Mouse (Mus musculus) embryo, embryonic 10 days (tissue): ENCODE measurements around the gene Top2a.

Source experiments
- DNase-seq: peaks from one replicate; pipeline ENCODE4 v3.0.0-alpha.2; 2015; ENCODE audit warnings: low spot score

The Top2a gene

DNA sequence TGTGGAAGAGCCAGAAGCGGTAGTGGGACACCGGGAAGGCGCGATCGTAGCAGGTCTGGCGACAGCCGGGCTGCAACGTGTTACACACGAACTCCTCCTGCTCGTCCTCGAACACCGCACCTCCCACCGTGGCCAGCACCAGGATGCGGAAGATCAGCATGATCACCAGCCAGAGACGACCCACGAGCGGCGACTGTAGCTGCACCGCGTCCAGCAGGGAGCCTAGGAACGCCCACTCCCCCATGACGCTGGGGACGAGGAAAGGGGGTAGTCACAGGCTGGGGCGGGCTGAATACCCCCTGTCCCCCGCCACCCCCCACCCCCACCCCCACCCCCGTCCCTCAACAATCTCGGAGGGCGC, 41.2 kb downstream of the Top2a start, which contains the start of gene Gjd3:
Gjd3 (minus strand) TSS at position 244 of the 361 bp plus-strand sequence.
- no peak for DNase-seq

DNA sequence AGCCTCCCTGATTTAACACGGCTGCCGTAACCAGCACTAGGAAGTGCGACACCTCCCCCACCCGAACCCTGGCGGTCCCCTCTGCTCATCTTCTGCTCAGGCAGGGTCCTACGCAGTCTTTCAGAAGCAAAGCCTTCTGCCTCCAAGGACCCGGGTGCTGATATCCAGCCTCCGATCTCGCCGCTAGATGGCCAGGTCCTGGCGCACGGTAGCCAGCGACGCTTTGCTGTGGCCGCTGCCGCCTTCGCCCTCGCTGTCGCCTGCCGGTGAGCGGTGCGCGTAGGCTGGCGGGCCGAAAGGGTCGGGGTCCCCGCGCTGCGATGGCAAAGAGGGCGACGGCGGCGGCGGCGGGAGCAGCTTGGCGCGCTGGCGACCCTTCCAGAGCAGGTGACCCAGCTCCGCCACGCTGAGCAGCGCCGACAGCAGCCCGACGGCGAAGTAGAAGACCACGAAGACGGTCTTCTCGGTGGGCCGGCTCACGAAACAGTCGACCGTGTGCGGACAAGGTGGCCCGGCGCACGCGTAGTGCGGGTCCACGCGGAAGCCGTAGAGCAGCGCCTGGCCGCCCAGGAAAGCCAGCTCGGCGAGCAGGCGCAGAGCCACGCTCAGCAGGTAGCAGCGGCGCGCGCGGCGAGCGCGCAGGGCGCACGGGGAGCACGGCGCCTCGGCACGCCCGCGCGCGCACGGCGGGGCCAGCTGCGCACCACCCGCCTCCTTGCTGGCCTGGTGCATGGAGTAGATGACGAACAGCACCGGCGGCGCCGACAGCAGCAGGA, 41.8 kb downstream of the Top2a start:
- peak; percentile 91 for DNase-seq

DNA sequence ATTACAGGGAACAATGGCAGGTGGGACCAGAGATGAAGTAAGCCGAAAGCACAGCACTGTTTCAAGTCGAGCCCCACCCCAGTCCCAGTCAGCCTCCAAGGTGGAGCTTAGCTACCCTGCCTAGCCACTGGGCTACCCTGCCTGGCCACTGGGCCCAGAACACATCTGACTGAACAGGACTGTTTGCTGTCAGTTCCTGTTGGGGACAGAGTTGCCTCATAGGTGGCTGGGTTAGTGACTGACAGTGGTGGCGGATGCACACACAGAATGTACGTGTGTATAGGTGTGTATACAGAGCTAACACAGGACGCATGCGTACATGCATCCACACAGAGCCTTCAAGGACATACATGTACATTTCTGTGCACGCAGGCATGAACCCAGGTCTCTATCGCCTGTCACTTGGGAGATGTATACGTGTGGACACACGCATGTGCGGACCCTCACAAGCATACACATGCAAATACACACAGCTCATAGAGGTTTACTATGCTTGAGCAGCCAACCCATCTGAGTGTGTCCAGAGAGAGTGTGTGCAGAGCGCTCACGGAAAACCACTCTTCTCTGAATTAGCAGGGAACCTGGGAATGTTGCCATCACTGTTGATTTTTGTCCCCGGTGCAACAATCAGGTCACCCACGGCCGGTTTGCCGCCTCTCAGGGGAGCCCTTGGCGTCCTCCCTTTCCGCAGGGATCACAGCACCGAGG, 42.5 kb downstream of the Top2a start:
- no peak for DNase-seq

DNA sequence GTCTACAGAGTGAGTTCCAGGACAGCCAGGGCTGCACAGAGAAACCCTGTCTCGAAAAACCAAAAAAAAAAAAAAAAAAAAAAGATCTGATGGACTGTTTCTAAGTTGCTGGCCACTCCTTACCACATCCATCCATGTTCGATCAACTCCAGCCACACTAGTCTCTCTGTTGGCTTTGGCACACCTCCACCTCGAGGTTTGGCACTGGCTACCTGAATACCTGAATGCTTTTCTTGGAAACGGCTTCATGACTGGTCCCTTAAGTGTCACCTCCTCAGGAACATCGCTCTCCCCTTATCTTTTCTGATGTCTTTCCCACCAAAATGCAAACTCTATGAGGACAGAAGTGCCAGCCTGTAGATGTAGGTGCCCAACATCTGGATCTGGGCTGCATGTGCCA, 44.6 kb downstream of the Top2a start:
- no peak for DNase-seq

DNA sequence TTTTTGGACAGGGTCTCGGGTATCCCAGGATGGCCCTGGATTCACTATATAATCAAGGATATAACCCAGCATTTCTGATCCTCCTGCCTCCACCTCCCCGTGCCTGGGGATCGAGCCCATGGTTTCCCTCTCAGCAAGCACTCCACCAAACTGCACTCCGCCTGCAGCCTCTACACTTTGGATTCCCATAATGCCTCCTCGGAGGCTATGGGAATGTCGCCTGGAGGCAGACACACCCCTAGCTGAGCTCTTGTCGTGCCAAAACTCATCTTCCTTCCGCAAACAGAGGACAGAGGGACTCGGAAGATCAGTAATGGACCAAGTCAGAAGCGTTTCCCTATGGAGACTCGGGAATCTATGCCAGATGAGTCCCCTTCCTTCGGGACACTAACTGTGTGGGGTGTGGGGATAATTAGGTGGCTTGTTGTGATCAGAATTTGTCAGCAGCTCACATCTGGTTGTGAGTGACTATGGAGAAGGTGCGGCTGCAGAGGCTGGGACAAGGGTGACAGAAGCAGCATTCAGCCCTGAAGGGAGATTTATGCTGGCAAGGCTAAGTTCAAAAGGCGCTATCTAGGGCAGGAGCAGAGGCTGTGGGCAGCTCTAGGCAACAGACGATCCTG, 45.4 kb downstream of the Top2a start:
- DNase-seq = no peak

DNA sequence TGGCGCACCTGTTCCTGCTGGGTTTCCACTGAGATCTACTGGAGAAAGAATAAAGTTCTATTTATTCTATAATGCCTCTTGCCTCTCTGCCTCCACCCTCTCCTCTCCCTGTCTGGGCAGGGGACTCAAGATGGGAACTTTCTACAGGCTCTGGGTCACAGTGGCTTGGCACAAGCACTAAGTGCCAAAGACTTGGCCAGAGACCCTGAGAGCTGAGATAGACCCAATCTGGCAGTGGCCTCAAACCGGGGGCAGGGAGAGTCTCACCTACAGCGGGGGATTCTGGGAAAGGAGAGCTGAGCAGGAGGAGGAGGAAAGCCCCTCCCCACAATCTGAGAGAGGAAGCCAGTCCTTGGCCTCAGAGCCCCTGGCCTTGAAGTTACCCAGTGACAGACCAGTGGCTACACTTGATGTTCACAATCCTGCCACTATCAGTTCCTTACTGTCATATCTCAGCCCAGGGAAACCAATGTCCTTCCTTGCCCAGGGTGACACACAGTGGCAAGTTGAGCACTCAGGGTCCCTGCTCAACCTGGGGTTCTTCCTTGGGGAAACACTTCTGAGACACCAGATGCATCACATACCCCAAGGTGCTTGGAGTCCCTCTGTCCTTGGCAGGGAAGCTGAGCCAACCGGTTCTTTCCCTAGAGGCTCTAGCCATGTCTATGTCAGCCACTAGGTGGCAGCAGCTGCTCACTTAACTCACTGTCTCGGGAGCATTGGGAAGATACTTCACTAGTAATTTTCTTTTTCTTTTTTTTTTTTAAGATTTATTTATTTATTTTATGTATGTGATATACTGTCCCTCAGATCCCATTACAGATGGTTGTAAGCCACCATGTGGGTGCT, 48.9 kb downstream of the Top2a start:
- DNase-seq = peak; percentile 90

DNA sequence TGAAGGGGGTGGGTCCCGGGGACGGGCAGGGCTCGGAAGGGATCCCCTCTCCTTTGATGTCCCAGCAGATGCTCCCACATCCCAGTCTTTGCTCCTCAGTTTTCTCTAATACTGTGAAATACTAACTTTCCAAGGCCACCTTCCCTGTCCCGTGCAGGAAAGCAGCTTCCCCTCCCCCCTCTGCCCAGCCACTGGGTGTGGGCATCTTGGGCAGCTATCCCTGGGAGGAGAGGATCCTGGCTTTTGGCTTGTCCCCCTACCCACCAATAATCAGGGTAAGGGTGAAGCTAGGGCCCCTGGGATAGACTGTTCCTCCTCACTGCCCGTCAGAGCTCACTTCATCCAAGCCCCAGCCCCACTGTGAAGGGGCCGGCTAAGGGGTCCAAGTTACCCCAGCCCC, 49.8 kb downstream of the Top2a start:
- no peak for DNase-seq

DNA sequence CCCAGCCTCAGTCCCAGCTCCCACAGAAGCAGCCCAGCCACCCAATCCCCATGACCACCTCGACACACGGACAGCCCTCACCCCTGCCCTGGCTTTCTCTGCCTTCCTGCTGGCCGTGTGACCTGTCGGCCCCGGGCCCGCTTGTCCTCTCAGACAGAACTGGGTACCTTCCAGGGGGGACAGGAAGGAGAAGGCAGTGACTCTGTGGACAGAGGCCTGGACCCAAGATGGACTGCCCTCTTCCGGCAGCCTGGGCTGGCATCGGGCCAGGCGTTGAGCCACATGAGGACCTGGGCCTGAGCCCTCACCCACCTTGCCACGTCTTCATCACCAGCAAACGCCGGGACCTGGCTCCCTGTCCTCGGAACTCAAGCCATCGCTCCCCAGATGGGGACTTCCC, 50.4 kb downstream of the Top2a start:
- DNase-seq = no peak

DNA sequence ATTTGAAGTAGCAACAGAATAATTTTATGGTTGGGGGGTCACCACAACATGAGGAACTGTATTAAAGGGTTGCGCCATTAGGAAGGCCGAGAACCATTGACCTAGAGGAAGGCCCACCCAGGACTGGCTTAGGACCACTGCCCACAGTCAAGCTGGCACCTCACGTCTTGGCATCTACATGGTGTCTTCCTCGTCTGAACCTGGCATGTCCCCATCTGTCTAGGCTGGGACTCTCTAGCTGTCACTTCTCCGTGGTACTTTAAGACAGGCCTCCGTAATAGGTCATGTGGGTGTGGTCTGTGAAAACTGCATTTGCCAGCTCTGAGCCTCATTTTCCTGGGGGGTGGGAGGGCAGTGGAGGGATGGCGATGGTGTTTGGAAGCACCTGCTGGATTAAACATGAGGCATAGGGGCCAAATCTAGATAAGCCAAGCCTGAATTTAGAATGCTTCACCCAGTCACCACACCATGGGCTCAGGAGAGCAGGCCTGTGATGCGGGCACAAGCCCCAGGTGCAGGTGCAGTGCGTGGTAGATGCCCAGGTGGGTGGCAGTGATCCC, 51.1 kb downstream of the Top2a start:
- no peak for DNase-seq

DNA sequence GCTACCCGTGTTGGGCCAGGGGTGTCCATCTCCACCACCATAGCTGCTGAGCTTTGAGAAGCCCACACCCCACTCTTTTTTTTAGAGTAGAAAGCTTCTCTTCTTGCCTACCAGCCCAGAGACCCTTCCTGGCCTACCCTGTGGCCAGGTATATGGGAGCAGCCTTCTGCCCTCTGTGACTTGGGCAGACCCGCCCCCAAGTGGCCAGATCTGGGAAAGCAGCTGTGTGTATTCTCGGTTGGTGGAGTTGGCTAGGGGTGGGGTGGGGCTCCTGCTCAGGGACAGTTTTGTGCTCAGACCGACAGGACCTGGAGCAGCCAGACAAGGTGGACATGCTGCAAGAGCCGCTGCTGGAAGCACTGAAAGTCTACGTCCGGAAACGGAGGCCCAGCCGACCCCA, 51.8 kb downstream of the Top2a start:
- DNase-seq = peak; percentile 85

DNA sequence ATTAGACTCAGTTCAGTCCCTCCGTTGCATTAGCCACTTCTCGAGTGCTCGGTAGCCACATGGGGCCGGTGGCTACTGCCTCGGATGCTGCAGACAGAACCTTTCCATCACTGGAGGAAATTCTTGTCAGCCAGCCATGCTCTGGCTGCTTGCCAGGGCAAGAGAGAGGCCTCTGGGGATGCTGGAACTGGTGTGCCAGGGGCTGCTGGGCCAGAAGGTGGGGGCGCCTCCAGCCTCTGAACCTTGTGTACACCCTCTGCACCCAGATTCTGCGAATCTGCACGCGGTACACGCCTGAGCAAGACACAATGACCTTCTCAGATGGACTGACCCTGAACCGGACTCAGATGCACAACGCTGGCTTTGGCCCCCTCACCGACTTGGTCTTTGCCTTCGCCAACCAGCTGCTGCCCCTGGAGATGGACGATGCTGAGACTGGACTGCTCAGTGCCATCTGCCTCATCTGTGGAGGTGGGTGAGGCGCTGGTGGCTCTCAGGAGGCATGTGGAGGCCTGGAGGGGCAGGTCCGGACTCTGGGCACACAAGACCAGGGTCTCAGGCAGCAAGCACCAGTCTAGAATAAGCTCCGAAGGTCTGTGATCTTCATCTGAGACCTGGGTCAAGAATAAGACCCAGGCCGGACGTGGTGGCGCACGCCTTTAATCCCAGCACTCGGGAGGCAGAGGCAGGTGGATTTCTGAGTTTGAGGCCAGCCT, 52.5 kb downstream of the Top2a start:
- DNase-seq = no peak

DNA sequence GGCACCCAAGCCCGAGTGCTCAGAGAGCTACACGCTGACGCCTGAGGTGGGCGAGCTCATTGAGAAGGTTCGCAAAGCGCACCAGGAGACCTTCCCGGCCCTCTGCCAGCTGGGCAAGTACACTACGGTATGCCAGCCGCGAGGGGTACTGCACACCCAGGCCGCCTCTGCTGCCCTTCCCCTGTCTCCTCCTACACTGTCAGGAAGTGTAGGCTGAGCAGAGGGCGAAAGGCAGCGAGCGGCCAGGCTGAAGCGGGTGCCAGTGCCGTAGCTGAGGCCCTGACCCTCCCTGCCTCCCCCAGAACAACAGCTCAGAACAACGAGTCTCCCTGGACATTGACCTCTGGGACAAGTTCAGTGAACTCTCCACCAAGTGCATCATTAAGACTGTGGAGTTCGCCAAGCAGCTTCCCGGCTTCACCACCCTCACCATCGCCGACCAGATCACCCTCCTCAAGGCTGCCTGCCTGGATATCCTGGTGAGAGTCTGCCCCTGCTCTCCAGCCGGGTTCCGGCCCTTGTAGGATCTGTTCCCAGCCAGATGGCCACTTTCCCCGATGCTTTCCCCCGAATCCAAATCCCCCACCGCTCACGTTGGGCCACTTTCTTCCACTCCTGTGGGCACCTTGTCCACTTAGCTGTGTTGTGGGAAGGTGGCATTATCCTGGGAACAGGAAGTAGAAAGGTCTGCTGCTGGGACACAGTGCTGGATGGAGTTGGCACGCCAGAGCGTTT, 53.6 kb downstream of the Top2a start:
- DNase-seq = peak; percentile 25

DNA sequence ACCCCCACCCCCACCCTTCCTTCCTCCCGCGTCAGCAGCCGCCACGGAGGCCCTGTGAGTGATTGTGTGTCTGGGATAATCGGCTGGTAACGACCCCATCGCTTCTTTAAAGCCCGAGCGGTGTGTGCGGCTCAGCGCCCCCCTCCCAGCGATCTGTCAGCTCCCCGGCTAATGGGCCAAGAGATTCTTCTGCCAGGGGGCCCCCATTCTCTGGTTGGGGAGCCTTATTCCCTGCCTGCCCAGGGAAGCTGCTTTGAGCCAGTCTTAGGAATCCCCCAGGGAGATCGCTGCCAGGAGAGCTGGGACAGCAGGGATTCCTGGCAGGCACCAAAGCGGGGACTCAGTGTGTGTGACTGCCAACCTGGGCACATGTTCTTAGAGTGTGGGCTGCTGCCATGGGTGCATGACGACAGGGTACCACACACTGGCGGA, 54.5 kb downstream of the Top2a start:
- peak; percentile 69 for DNase-seq

DNA sequence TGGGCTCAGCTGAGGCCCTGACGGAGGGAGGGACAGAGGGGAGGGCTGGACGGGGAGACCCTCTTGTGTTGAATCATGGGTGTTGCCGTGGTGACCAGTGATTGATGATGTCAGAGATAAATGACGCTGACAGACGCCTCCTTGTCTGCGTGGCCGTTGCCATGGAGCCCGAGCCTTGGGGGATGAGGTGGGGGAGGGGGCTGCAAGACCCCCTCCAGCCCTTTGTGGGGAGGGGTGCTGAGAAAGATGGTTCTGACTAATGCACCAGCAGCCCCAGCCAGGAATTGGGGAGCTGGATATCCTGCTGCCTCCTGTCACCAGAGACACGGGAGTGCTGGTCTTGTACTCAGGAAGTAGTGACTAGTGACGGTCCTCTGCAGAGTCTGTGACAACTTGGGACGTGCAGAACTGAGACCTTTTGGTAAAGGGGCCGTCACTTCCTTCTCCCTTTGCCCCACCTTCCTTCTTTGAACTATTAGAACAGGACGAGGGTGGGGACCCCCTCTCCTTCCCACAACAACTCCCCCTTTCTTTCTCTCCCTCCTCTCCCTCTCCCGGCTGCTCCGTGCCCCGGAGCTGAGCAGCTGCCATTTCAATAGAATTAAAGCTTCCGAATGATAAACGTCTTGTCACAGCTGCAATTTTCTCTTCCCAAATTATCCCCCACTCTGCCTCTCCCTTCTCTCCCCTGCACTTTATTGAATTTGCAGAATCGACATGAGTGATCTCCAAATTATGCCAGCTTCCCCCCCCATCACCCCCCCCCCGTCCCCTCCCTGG, 55.1 kb downstream of the Top2a start:
- DNase-seq = peak; percentile 94

DNA sequence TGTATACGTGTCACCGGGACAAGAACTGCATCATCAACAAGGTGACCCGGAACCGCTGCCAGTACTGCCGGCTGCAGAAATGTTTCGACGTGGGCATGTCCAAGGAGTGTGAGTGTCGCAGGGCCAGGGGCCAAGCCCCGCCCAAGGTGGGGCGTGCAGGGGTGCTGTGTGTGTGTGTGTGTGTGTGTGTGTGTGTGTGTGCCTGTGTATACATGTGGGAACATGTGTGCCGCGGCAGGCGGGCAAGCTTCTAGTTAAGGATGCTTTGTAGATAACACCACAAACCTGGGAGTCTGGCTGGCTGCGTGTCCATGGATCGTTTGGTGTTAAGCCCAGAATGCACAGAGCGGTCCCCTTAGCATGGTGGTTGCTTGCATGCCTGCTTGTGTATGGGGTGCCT, 55.9 kb downstream of the Top2a start:
- DNase-seq = no peak

DNA sequence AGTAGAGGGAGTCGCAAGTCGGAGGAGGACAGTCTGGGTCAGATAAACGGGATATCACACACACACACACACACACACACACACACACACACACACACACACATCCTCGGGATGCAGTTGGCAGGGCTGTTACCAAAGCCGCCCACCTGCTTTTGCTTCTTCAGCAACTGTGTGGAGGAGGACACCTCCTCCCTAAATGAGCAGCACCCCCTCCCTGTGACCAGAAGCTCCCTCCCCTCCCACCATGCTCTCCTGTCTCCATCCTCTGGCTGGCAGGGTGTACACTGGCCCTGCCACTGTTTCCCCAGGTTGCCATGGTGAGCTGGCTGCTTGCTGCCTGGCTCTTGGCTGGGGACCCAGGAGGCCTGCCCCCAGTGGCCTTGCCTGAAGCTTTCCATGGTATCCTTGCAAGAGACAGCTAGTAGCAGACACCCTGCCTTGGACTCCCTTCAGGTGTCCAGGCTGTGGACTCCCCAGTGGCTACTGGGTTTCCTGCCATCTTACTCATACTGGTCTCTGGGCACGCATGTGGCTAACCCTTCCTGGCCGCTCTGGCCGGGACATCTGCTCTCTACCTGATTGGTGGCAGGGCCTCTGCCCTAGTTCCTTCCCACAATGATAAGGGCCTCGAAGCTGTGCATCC, 57.4 kb downstream of the Top2a start:
- DNase-seq = peak; percentile 68

DNA sequence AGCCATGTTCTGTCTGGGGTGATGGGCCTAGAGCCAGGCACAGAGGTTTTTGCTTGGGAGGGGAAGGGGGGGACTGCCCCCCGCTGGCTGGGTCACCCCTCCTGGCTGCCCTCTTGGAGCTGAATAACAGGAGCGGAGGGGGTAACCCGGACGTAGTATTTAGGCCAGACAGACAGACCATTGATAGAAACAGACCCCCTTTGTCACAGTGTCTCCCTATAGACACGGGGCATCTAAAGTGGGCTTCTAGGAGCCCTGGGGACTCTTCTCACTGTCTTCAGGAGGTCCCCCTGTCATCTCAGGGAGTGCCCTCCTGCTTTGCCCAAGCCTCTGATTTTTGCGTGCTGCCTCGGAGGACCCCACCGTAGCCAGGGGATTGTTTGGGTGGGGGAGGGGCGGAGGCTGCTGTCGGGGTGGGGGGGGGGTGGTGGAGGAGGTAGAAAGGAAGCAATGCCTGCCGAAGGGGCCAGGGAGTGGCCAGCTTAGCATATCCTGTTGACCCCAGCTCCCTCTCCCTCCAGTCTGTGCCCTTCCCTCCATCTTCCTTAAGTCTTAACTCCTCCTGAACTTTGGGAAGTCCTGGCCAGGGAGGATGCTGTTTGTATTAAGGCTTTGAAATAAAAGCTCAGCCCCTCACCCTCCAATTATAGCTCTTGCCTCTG, 58.4 kb downstream of the Top2a start:
- DNase-seq = peak; percentile 64

DNA sequence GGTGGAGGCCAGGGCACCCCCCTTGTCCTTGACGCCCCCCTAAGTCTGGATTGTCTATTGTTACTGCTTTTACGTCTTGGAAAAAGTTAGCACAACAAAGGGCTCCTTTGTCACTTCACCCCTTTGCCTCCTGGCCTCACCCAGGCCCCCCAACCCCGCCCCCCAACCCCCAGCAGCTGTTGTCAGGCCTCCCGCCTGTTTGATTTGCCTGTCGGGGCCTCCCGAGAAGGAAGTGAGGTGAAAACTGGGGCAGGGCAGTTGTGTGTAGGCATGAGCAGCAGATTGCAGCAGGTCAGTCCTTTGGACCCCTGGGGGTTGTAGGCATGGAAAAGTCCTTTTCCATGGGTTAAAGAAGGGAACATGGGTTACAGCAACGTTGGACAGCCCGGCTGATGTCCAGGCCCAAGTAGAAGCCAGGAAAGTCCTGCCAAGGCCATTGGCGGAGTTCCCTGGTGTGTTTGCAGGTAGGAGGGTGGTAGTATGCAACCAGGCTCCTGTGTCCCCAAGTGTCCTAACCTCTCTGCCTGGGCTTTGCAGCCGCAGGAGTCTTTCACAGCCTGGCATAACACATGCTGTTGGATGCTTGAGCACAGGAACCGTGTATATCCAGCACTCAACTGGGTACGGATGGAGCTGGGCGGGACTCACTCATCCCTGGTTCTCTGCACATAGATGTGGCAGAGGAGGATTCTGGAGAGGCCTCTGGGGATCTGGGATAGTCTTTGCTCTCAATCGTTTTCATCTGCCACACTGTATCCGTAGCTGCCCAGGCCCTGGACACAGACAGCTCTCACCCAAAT, 59.2 kb downstream of the Top2a start:
- peak; percentile 25 for DNase-seq
